Mouse (Mus musculus) large intestine, adult 2 months (tissue): ENCODE measurements around the gene Ikzf1. TPM values are rescaled to one million over a fixed set of nuclear protein-coding genes. Genes with fewer than 3 reads are reported as not detected.

ENCODE experiments used
- DNase-seq: peaks from one replicate; pipeline ENCODE4 v3.0.0-alpha.2; 2012; ENCODE audit warnings: low read depth, low spot score
- WGBS: fragments of 180-500 bp; shearing (Covaris S2); methylation state at CpG from one replicate; pipeline ENCODE4 v1.1.7; 2018; 5-methylcytosine and 5-hydroxymethylcytosine counted together
- polyA plus RNA-seq: library from polyadenylated mRNA; depleted of rRNA; stranded (reverse); fragments of >200 nt; gene quantifications from 2 replicates; pipeline ENCODE4 v1.2.3, GENCODE M21; 2012

Gene Ikzf1
- polyA plus RNA-seq, 1 experiment: 8.2 TPM

DNA sequence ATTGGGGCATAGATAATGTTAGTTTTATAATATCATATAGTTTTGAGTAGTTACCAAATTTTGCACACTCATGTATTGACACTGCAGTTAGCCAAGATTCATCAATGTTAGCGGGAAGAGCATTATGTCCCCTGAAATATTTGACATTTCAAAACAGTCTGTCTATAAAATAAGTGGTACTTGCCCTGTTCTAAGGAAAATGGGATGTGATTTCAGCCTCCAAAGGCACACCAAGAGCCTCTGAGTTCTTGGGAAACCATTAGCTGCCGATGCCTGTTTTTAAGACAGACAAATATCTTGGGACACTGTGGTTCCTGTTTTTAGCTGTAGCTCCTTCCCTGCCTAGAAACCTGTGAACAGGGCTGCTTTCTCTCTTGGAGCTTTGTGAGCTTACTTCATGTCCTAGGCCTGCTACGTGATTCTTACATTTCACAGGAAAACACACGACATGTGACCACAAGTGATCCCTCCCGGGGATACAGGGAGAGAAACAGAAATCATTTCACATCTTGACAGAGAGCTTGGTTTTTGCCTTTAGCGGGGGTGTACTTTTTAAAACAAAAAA is 4.0 kb downstream of the Ikzf1 start:
- 73% methylated on average over 6 of the region's 6 CpGs for WGBS
- DNase-seq: no peak

DNA sequence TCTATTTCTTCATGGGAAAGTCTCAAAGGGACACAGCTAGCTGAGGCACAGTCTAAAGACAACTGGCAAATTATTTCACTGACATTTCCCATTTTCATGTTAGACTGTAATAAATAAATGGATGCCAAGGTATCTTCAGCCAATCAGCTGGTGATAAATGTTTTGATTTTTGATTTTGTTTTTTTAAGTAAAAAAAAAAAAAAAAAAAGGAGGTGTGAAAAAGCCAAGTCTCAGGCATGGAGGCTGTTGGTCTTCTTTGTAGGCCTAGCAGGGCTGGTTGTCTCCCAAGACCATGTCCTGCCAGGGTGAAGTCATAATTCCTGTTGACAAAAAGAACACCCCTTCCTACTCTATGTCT is 4.9 kb downstream of the Ikzf1 start:
- no peak for DNase-seq

DNA sequence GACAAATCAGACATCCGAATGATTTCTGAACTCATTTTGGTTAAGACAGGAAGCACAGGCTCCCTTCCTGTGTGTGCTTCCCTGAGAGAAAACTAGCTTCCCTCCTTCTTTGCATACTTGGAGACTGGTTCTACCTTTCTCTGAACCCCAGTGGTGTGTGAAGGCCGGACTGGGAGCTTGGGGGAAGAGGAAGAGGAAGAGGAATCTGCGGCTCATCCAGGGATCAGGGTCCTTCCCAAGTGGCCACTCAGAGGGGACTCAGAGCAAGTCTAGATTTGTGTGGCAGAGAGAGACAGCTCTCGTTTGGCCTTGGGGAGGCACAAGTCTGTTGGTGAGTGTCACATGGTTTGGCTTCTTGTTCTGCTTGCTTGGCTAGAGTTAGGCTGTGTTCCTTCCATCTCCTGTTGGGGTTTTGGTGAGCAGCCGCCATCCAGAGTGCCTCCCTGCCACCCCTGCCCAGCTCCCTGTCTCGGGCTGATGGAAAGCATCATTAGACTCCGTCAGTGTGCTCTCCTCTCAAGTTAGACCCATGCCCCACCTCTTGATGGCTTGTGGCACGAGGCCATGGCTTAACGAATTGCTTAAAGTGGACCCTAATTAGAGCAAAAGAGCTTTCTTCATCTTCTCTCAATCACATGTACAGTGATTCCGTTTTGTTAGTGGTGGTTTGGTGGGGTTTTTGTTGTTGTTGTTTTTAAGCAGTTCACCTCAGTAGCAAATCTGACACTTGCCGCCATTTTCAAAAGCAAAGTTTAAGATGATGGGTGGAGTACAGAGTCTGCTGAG is 5.4 kb downstream of the Ikzf1 start:
- no peak for DNase-seq
- WGBS: 71% methylated on average over 11 of the region's 11 CpGs

DNA sequence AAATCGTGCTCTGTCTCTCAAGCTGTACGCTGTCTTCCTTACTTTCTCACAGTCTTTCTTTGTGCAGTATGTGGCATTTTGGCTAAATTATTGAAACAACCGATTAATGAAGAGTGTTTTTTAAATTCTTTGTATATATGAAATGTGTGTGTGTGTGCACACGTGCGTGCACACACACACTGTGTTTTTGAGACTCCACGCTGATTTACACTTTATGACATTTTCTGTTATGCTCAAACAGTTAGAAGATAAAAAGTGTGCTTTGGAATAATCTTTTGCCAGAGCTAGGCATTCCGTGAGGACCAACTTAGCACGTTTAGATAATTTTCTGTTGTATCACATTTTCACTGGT is 6.0 kb downstream of the Ikzf1 start:
- DNase-seq: no peak
- 80% methylated on average over 8 of the region's 8 CpGs for WGBS

DNA sequence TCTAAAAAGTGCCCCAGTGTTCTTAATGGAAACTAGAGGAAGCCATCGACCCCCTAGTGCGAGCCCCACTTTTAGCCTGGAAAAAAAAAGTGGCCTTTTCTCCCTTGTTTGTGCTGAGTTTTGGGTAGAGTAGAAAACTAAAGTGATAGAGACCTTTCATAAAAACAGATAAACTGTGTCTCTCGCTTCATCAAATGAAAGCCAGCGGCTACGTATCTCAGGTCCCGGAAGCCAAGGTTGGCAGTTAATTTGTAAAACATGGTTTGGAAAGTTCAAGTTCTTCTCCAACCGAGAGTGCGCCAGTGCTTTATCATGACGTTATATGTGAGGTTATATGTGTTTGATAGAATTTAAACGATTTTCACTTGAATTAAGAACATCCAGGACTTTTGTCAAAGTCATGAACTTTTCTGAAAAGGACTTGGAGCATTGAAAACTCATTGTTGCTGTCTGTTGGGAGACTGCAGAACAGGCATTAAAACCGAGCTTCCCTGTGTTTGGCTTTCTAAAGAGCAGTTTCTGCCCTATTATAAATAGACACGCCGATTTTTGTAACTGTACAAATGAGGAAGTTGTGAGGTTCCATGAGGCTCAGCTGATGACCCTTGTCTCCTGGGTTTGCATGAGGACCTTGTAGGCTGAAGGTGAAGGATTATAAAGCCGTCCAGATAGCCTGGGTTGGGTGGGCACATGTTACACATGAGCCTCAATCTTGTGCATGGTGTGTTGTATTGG is 6.7 kb downstream of the Ikzf1 start:
- WGBS: 72% methylated on average over 14 of the region's 14 CpGs
- DNase-seq: no peak

DNA sequence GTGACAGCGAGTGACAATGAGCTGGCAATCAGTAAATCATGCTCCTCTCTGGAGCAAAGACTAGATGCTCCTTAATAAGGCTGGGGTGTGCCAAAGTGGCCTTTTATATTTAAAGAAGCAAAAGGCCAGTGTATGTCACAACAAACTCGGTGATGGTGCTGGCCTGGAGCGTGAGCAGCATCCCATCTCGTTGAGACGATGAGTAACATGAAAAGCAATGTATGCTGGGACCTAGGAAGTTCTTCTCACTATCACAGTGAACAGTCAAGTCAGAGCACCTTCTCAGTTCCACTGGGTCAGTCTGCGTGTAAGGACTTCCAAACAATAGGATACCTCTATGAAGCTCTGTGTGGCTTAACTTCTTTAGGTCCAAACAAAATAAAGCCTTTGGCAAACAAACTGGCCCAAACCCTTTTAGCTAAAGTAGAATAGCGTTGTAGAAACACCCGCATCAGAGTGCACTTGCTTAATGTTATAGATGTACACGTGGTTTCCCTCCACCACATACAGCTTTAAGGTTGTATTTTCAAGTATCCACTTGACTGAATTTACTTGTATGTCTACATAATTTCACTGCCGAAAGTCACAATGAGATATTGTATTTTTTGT is 7.9 kb downstream of the Ikzf1 start:
- 80% methylated on average over 10 of the region's 10 CpGs for WGBS
- DNase-seq: no peak

DNA sequence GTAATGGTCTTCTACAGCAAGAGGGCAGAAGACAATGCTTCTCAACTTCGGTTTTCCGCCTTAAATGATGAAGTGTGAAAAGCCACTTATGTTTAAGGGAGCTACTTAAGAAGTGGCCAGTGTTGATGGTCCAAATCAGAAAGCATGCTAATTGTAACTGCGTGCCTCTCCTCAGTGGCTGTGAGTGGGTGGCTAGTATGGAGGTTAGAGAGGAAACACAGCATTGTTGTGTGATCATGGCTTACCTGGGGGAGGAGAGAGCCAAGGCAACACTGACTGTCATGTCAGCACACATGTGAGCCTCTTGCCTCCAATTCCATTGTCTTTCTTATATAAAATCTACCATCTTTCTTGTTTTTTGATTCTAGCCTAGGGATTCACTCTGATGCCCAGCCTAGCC is 8.6 kb downstream of the Ikzf1 start:
- 89% methylated on average over 3 of the region's 3 CpGs for WGBS
- DNase-seq: no peak

DNA sequence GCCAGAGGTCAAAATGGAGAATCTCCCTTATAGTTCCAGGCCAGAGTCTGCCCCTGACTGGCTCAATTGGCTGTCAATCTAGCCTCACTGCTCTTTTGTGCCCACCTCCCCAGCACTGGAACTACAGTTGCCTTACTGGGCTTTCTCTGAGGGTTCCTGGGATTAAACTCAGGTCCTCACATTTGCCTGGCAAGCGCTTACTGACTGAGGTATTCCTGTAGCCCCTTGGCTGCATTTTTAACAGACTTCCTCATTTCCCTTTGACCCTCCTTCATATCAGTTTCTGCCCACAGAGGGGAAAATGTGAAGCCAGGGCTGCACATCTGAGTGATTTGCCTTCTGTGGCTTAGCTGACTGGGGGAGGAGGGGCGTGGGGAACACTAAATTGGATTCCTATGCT is 9.3 kb downstream of the Ikzf1 start:
- WGBS: 51% methylated on average over 2 of the region's 2 CpGs
- no peak for DNase-seq

DNA sequence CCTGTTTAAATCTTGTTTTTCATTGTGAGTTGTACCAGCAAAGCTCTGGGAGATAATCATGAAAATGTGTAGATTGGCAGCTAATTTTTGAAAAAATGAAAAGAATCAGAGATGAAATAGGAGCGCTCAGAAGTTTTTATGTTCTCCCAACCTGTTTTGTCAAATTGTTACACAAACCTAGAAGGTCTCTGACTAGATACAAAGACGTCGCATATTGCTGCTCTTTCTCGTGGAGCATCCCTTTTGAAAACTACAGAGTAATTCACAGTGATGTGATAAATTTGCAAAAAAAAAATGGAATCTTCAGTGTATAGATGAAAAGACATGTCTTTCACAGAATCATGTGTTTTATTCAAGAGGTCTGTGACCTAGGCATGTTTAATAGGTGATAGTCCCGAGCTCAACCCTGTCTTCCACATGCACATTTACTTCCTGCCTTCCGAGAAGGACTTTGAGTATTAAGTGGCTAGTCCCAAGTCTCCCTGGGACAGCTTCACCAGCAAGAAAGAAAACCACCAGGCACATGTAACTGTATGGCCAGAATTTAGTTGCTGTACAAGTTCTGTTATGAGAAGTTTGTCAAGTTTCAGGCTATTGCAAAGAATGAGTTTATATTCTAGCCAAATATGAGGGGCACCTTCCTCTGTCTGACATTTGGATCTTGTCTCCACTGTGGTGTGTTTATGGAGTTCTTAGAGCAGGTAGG is 9.8 kb downstream of the Ikzf1 start:
- DNase-seq: no peak
- 72% methylated on average over 6 of the region's 6 CpGs for WGBS

DNA sequence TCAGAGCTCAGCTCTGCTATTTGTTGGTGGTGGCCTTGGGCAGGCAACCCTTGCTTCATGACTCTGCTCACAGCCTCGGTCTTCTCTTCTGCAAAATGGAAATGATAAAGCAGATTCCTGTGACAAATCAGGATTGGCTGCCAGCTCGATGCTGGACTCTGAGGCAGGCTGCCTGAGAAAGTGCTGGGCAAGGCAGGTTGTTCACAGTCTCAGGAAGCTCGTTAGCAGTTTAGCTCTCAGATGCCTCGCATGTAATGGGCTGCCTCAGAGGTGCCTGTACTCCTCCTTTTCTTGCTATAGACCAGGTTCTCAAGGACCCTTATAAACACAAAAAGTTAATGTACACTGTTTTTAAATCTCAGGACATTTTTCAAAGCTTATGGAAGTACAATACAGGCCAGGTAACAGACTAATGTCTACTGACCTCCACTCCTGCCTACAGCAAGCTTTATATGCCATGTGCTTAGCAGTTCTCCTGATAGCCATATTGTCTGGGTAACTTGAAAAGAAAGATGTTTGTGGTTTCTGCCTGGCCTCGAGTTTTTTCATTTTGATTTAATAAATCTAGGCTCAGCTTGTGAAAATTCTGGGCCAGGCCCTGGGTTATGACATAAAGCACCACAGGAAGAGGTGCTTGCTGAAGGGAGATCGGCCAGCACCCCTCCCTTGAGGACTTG is 10.5 kb downstream of the Ikzf1 start:
- DNase-seq: no peak
- 51% methylated on average over 6 of the region's 6 CpGs for WGBS

DNA sequence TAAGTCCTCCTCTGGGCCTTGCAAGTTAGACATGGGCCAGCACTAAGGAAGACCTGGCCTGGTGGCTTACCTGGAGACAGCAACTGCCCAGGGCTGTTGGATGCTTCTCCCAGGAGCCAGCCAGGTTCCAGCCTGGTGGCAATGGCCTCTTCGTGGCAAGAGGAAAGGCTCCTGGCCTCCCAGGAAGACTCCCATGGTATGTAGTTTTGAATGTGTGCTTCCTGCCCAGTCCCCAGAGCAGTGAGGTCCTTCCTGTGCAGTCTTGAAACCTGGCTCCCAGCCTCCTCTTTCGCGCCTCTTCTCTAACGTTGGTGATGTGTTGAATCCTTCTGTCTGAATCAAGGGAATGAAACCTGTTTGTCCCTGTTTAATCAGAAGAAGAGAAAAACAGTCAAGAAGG is 11.1 kb downstream of the Ikzf1 start:
- no peak for DNase-seq
- WGBS: 80% methylated on average over 4 of the region's 4 CpGs

DNA sequence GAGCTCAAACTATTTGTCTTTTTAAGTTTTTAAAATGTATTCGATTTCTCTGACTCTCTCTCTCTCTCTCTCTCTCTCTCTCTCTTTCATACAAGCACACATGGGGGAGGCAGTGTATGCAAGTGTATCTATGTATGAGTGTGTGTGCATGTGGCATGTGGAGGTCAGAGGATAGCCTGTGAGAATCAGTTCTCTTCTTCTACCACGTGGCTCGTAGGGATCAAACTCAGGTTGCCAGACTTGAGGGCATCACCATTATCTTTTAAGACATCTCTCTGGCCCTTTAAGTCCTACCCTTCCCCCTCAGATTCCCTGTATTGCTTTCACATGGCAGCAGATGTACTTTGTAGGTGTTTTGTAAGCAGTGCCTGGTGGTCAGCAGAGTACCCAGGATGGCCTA is 12.0 kb downstream of the Ikzf1 start:
- no peak for DNase-seq
- 72% methylated on average over 3 of the region's 3 CpGs for WGBS

DNA sequence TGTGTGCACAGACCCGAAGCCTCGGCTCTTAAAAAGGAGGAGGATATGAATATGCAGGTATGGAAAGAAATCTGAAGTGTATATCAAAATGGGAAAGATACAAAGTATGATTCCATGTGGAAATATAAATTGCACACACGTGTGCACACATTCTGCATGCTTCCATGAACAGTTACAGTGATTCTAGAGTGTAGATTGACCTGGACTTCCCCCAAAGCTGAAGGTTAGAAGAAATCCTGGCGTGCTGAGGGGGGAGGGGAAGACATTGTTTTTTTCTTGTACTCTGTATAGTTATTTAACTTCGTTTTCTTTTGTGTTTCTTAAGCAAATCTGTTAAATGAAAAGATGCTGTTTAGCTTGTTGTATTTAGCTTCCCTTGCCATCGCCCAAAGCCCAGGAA is 16.6 kb downstream of the Ikzf1 start:
- no peak for DNase-seq
- WGBS: 57% methylated on average over 6 of the region's 6 CpGs

DNA sequence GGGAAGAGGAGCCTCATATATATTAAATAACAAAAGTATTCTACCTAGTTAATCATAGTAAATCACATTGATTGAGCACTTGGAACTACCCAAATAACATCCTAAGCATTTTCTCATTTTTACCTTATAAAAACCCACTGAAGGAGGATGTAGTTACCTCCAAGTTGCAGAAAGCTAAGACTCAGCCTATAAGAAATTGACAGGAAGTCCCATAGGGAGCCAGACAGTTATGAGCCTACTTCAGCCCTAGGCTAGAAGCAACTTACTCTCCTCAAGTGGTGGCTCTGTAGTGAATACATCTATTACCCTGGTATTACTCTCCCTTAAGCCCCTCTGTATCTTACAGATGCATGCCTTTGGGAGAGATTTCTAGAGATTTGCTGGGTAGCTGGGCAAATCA is 19.0 kb downstream of the Ikzf1 start:
- DNase-seq: no peak

DNA sequence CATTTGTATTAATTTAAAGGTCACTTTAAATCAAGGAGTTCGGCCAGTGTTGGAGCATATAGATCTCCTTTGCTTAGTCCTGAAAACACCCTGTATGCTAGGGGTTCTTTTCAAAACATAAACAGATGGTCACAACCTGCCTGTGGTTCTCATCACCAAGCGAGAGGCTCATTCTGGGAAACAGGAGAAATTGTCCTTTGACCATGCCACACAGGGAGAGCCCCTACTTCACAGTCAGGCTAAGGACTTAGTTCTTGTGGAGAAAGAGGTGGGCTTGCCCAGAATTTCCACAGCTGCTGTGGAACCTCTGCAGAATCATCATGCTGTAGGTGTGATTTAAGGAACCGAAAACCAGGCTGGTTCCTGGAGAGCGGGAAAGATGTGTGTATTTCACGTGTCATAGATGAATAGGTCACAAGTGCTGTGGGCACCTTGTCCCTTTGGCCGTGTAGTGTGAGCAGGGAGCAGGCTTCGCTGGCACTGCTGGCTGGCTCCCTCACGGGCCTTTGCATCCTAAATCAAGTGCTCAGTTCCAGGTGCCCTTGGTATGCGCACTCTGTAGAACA is 23.4 kb downstream of the Ikzf1 start:
- WGBS: 82% methylated on average over 9 of the region's 9 CpGs
- no peak for DNase-seq

DNA sequence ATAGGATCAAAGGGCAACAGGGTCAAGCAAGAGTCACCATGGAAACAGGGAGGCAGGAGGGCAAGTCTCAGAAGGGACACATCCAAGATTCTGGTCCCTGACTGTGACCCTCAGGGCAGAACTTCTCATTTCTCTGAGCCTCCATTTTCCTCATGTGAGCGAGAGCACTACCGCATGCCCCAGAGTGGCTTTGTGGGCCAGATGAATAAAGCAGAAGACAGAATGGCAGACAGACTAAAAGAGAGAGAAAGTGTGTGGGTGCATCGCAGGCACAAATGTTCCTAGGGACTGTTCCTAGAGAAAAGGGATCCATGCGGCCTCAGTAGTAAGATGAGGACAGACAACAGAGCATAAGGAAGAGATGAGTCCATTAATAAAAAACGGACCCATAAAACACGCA is 24.5 kb downstream of the Ikzf1 start:
- no peak for DNase-seq
- 81% methylated on average over 6 of the region's 6 CpGs for WGBS

DNA sequence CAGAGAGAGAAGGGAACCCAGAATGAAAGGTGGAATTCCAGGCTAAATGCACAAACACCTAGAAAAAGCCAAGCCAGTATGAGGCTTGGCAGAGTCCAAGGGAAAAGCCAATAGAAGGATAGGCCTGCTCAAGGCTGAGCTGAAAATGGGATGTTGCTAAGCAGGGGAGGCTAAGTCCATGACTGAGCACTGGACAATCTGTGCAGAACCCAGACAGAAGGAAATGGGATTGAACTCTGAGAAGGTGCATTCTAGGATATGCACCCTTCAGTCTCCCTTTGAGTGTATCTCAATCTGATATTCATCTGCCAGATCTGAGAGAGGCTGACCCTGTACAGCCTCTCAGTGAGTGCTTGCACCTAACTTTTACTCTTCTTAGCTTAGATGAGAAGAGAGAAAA is 25.9 kb downstream of the Ikzf1 start:
- no peak for DNase-seq

DNA sequence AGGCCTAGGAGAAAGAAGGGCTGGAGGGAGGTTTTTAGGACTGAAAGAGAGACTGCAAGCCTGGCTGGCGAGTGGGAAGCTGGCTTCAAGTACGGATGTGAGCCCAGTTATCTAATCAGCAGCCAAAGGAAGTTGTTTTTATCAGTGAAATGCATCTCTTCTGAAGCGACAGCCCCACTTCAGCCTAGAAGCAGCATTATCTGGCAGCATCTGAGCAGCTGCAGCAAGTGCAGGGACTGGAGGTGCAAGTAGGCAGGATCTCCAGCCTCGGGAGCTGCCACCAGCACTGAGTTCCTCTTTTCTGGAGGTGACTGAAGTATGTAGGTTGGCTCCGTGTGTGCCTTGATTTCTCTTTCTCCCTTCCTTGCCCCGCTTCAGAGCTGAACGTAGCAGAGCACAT is 26.9 kb downstream of the Ikzf1 start:
- no peak for DNase-seq
- 54% methylated on average over 7 of the region's 7 CpGs for WGBS

DNA sequence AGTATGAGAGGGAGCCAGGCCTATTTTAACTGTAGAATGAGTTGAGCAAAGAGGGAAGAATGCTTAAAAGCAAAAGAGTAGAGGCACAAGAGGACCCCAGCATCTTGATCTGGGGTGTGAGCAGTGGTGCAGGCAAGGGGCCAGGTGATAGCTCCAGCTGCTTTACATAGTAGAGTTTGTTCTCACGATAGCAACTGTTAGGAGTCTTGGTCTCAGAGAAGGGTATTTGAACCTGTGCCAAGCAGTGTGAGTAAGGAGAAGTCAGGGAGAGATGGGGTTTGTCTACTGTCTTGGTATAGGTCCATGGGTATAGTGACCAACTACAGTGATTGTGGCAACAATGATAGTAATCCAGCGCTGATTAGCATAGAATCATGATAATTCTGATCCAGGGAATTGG is 29.9 kb downstream of the Ikzf1 start:
- DNase-seq: no peak
- 59% methylated on average over 2 of the region's 2 CpGs for WGBS
